Mouse (Mus musculus) neural tube, embryonic 14.5 days (tissue): ENCODE data around the gene Spns3. TPM values are rescaled to one million over a fixed set of nuclear protein-coding genes. Genes with fewer than 3 reads are reported as not detected.

Source experiments
- ATAC-seq: fragments of 200-750 bp; cut with Nextera tagmentation; 2 replicates; pipeline ENCODE4 v1.8.0; 2017; ENCODE audit warnings: low read depth, mild to moderate bottlenecking, moderate TSS enrichment, moderate library complexity
- H3K27ac ChIP-seq: fragments of 300-500 bp; sonication (generic); 2 replicates; pipeline ENCODE4 v1.5.1; 2014; ENCODE audit warnings: low read depth, mild to moderate bottlenecking, control low read depth, low read length, moderate library complexity, mixed read lengths
- H3K27me3 ChIP-seq: fragments of 300-500 bp; sonication (generic); 2 replicates; pipeline ENCODE4 v1.6.1; 2014; ENCODE audit warnings: low read length; ENCODE audit not compliant: control insufficient read depth, insufficient read depth
- H3K36me3 ChIP-seq: fragments of 300-500 bp; sonication (generic); 2 replicates; pipeline ENCODE4 v1.6.1; 2014; ENCODE audit warnings: low read length, mixed read lengths; ENCODE audit not compliant: control insufficient read depth, insufficient read depth
- H3K4me1 ChIP-seq: fragments of 300-500 bp; sonication (generic); 2 replicates; pipeline ENCODE4 v1.6.1; 2014; ENCODE audit warnings: low read length; ENCODE audit not compliant: control insufficient read depth, insufficient read depth
- H3K4me2 ChIP-seq: fragments of 300-500 bp; sonication (generic); 2 replicates; pipeline ENCODE4 v1.6.1; 2014; ENCODE audit warnings: mild to moderate bottlenecking, low read depth, low read length, control low read depth
- H3K4me3 ChIP-seq: fragments of 300-500 bp; sonication (generic); 2 replicates; pipeline ENCODE4 v1.5.1; 2014; ENCODE audit warnings: low read depth, low read length, control low read depth, mixed read lengths
- H3K9ac ChIP-seq: fragments of 300-500 bp; sonication (generic); replicated peaks from 2 replicates; pipeline ENCODE4 v1.6.1; 2014; ENCODE audit warnings: low read depth, mild to moderate bottlenecking, control low read depth, low read length, mixed read lengths
- H3K9me3 ChIP-seq: fragments of 300-500 bp; sonication (generic); 2 replicates; pipeline ENCODE4 v1.6.1; 2016; ENCODE audit warnings: low read length; ENCODE audit not compliant: control insufficient read depth
- WGBS: fragments of 180-500 bp; shearing (Covaris S2); extraction: QIAGEN DNeasy Blood & Tissue Kit; methylation state at CpG from one replicate; pipeline ENCODE4 v1.1.7; 2014; 5-methylcytosine and 5-hydroxymethylcytosine counted together
- polyA plus RNA-seq: library from polyadenylated mRNA; unstranded; fragments of >200 nt; fragmentation: Nextera tagmentation; extraction: Ambion mirVana; gene quantifications from 2 replicates; pipeline ENCODE4 v1.2.1, GENCODE M21; 2014

Gene Spns3
- polyA plus RNA-seq, 1 experiment from 2014 or later = 0.11 TPM

DNA sequence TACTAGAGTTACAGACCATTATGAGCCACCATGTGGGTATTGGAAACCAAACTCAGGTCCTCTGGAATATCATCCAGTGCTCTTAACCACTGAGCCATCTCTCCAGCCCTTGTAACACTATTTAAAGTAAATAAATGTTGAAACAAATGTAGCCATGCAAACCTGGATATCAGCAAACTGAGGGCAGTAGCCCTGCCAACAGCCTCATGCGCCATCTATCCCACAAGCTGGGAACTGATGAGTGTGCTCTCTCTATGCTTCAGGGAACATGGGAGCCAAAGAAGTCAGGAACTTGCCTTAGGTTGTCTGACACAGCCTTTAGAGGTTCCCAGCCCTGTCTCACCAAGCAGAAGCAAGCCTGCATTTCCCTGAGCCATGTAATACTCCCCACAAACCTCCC, 18.7 kb downstream of the Spns3 start:
- Histone ChIP-seq H3K9me3 (no peaks in the 10 kb centered on the region), H3K4me2 (no peak overlapping the region), H3K9ac (no peak overlapping the region), H3K27me3 (no peaks in the 10 kb centered on the region), H3K4me1 (no peaks in the 10 kb centered on the region), H3K36me3 (no peaks in the 10 kb centered on the region), H3K27ac (no peak overlapping the region), H3K4me3 (no peak overlapping the region)
- no peak for ATAC-seq
- 85% methylated on average over 1 of the region's 1 CpGs for WGBS

DNA sequence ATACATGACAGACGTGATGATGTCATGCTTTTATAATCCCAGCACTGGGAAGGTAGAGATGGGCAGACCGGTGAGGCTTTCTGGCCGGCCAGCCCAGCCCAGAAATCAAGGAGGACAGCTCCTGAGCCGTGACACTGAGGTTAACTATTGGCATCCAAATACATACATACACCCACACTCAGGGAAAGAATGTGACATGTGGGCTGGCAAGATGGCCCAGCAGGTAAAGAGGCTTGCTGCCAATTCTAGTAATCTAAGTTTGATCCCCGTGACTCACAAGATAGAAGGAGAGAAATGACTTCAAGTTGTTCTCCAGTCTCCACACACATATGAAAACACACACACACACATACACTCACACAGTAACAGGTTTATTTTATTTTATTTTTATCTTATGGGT, 19.2 kb downstream of the Spns3 start:
- no peak overlapping the region for H3K27ac ChIP-seq
- no peak overlapping the region for H3K9ac ChIP-seq
- no peaks in the 10 kb centered on the region for H3K9me3 ChIP-seq
- no peaks in the 10 kb centered on the region for H3K4me1 ChIP-seq
- 87% methylated on average over 5 of the region's 5 CpGs for WGBS
- no peak overlapping the region for H3K4me3 ChIP-seq
- no peak for ATAC-seq
- H3K27me3 ChIP-seq = no peaks in the 10 kb centered on the region
- no peaks in the 10 kb centered on the region for H3K36me3 ChIP-seq
- no peak overlapping the region for H3K4me2 ChIP-seq

- 92% methylated on average over 4 of the region's 4 CpGs for WGBS
- Histone ChIP-seq H3K27ac (no peak overlapping the region), H3K4me2 (no peak overlapping the region), H3K27me3 (no peaks in the 10 kb centered on the region), H3K4me3 (no peak overlapping the region), H3K9me3 (no peaks in the 10 kb centered on the region), H3K4me1 (no peaks in the 10 kb centered on the region), H3K9ac (no peak overlapping the region), H3K36me3 (no peaks in the 10 kb centered on the region)
- ATAC-seq = no peak
These were observed 24.1 kb downstream of the Spns3 start for GRCm38 (mm10) chr11:72526190-72526589.

- H3K9me3 ChIP-seq = no peaks in the 10 kb centered on the region
- no peaks in the 10 kb centered on the region for H3K36me3 ChIP-seq
- H3K9ac ChIP-seq = no peak overlapping the region
- no peak for ATAC-seq
- no peak overlapping the region for H3K4me2 ChIP-seq
- H3K4me1 ChIP-seq = no peaks in the 10 kb centered on the region
- no peaks in the 10 kb centered on the region for H3K27me3 ChIP-seq
- WGBS = 55% methylated on average over 4 of the region's 4 CpGs
- no peak overlapping the region for H3K27ac ChIP-seq
- H3K4me3 ChIP-seq = no peak overlapping the region
These were observed 26.6 kb downstream of the Spns3 start for GRCm38 (mm10) chr11:72523711-72524110.

DNA sequence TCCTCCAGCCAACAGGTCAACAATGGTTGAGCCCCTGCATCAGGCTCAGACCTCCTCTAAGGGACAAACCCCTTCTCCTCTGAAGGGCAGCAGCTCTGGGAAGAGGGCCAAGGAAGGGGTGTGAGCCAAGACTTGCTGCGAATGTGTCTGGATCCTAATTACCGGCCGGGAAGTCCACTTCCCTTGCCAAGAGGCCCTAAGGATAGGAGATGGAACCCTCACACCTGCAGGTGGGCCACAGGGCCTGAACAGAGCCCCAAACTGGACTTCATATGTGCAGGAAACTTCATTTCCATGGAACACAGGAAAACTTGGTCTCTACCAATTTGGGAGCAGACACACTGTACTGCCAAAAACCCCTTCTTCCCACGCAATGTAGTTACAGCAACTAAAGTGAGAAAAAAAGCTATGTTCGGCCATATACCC, 27.7 kb downstream of the Spns3 start:
- Histone ChIP-seq H3K4me3 (no peak overlapping the region), H3K4me1 (no peaks in the 10 kb centered on the region), H3K9me3 (no peaks in the 10 kb centered on the region), H3K4me2 (no peak overlapping the region), H3K9ac (no peak overlapping the region), H3K36me3 (no peaks in the 10 kb centered on the region), H3K27me3 (no peaks in the 10 kb centered on the region), H3K27ac (no peak overlapping the region)
- 75% methylated on average over 5 of the region's 5 CpGs for WGBS
- ATAC-seq = no peak

DNA sequence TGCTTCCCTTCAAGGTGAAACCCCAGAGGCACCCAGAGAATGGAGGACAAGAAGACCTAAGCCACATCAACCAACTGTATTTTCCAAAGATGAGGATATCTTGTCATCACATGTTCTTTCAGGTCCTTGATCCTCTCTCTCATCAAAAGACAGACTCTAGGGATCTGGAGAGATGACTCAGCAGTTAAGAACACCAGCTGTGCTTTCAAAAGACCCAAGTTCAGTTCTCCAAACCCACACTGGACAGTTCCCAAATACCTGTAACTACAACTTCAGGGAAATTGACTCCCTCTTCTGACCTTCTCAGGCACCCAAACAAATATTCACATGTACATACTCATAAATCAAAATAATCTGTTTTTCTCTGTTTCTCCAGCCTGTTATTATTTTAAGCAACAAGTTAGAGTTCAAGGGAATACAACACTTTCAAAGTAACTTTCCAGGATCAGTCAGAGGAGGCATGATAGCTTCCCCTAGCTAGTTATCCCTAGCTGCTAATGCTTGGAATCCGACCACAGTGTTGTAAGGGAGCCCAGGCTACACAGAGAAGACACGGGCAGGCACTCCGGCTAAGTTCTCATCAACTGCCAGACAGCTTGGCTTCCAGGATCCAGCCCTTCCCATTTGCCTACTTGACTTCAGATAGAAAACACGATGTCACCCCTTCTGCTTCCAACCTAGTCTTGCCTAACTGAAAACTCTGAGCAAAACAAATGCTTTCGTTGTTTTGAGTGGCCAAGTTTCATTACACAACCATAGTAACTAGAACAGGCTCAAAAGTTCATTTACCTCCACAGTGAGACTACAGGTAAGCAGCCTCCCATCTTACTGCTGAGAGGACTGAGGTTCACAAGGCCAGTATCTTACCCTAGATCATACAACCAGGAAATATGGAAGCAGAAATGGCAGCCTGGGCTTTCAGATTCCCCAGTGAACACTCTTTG, 28.4 kb downstream of the Spns3 start:
- Histone ChIP-seq H3K4me2 (no peak overlapping the region), H3K4me3 (no peak overlapping the region), H3K27me3 (no peaks in the 10 kb centered on the region), H3K9ac (no peak overlapping the region), H3K27ac (no peak overlapping the region), H3K4me1 (no peaks in the 10 kb centered on the region), H3K36me3 (no peaks in the 10 kb centered on the region), H3K9me3 (no peaks in the 10 kb centered on the region)
- no peak for ATAC-seq
- 83% methylated on average over 5 of the region's 5 CpGs for WGBS

- 75% methylated on average over 3 of the region's 3 CpGs for WGBS
- no peak overlapping the region for H3K4me2 ChIP-seq
- H3K36me3 ChIP-seq = no peaks in the 10 kb centered on the region
- no peaks in the 10 kb centered on the region for H3K9me3 ChIP-seq
- H3K27me3 ChIP-seq = no peaks in the 10 kb centered on the region
- no peak overlapping the region for H3K4me3 ChIP-seq
- no peak overlapping the region for H3K27ac ChIP-seq
- ATAC-seq = no peak
- no peaks in the 10 kb centered on the region for H3K4me1 ChIP-seq
- no peak overlapping the region for H3K9ac ChIP-seq
These were observed 30.4 kb downstream of the Spns3 start for GRCm38 (mm10) chr11:72519895-72520294.

DNA sequence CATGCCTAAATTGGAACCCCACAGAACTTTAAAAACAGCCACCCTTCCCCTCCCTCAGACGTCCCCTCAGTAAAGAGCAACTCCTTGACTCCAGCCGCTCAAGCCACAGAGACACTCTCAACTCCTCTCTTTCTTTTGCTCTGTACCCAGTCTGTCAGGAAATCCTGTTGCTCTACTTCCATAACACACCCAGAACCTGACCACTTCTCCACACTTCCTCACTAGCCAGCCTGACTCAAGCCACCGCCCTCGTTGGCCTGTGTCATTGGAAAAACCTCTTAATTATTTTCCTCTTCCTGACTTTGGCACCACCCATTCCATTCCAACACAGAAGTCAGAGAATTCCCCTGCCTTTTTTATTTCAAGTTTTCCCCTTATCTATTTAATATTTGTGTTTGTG, 31.1 kb downstream of the Spns3 start:
- Histone ChIP-seq H3K27ac (no peak overlapping the region), H3K9me3 (no peaks in the 10 kb centered on the region), H3K4me1 (no peaks in the 10 kb centered on the region), H3K4me2 (no peak overlapping the region), H3K4me3 (no peak overlapping the region), H3K27me3 (no peaks in the 10 kb centered on the region), H3K9ac (no peak overlapping the region), H3K36me3 (no peaks in the 10 kb centered on the region)
- 78% methylated on average over 4 of the region's 4 CpGs for WGBS
- no peak for ATAC-seq

- 82% methylated on average over 2 of the region's 2 CpGs for WGBS
These were observed 31.9 kb downstream of the Spns3 start for GRCm38 (mm10) chr11:72518449-72518848.

More at GRCm38 (mm10) chr11:72518449-72518848, 31.9 kb downstream of the Spns3 start:
- ATAC-seq = no peak
- H3K4me3 ChIP-seq = no peak overlapping the region
- no peaks in the 10 kb centered on the region for H3K36me3 ChIP-seq
- no peaks in the 10 kb centered on the region for H3K9me3 ChIP-seq
- no peaks in the 10 kb centered on the region for H3K4me1 ChIP-seq
- no peak overlapping the region for H3K9ac ChIP-seq
- no peaks in the 10 kb centered on the region for H3K27me3 ChIP-seq
- no peak overlapping the region for H3K27ac ChIP-seq
- H3K4me2 ChIP-seq = no peak overlapping the region
